Mouse (Mus musculus): Measurements from ENCODE around the gene Acad8.

The Acad8 gene

DNA sequence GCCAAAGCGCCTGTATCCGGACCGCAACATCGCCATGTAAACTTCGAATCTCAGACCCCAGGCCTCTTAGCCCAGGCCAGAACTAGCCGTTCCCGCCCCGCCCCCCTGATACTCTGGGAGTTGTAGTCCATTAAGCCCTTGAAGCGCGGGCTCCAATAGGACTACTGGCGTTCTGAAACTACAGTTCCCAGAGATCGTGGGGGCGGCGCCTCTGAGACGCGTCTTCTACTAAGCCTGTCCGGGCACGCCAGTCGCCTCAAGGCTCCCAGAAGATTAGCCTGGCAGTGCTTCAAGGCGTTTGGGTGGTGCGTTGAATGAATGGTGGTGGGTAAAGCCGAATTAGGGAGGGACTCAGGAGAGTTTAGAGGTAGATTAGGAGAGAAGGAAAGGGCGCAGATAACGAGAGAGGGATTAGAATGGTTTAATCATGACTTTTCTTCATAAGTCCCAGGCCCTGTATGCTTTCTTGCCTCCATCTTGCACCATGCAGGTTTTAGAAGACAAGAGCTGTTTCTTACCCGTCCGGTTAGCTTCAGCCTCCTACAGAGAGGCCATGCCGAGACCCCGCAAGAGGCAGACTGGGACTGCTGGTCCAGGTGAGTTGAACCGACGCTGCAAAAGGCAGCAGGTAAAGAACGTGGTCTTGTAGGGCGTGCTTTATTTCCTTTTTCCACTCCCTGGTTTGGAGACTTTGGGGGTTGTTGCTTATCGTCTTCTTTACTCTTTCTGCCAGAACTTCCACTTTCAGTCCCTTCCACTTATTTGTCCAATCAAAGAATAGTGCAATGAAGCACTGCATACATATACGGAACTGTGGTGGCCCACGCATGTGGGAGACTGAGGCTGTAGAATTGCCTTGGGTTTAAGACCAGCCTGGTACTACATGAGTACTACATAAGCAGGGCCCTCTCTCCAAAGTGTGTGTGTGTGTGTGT lies at the start of gene Acad8, which contains the start of gene Thyn1:
TSS of gene Acad8 (minus strand) at position 106 of the 935 bp plus-strand sequence.
TSS of gene Thyn1 (plus strand) at position 250 of the 935 bp plus-strand sequence.
- DNase-seq = peak; percentile 96

DNA sequence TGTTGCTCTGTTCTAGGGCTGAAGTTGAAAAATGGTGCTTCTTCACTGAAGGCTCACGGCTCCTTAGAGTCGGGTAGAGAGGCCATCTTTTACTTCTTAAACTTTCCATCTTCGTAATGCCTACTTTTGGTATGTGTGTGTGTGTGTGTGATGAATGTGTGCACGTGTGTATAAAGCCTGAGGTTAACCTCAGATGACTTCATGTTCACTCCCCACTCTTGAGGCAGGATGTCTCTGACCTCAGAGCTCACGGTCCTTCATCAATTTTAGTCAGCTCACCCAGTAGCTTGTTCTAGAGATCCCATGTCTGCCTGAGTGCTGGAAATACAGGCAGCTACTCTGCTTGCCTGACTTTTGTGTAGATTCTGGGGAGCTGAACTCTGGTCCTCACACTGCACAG lies 44.5 kb upstream of the Acad8 start:
- DNase-seq = no peak

DNA sequence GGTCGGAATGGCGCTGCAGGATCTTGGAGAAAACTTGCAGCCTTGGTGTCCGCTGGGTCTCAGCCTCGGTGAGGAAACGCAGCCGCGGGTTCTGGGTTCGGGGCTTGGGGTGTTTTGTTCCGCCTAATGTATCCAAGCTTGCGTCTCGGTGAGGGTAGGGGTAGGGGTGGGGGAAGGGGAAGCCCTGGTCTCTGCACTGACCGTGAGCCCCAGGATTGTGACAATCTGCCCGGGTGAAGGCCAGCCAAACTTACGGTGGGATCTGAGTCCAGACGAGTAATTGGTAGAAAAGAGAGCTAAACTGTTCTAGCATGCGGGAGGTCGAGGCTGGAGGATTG lies 31.4 kb upstream of the Acad8 start:
- DNase-seq = no peak

DNA sequence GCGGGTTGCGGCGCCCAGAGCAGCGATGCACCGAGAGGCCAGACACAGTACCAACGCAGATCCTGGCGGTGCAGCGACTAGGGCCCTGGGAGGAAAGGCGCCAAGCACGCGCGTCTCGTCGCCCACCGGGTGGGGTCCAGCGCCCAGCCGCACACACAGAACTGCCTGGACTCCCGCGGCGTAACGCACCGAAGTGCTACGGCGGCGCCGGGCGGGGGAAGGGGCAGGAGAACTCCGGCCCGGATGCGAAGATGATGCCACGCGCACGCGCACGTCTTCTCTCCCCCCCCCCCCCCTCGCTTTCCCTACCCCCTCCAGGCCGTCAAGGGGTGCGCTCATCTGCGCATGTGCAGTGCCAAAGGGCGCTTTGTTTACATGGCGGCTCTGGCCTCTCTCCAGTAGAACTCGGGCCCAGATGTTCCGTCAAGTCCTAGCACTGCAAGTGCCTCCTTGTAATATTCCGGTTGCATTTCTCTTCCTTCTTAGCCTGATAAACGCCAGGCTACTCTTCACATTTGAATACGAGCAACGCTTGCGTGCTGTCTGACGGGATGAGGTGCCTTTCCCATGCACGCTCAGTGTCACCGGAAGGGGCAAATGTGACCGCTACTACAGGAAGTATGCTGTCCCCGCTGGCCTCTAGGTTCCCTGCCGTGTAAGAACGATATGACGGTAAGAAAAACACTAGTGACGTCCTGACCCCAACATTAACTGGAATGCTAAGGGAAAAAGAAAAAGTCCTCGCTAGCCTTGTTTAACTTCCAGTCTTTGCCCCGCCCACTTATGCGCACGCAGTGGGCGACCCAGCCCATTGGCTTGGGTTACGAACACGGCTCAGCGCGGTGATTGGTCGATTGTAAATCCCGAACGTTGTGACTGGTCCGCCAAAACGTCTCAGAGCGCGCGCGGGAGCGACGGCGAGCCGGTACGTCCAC lies 30.7 kb upstream of the Acad8 start, which contains the start of the genes Vps26b and Ncapd3:
TSS of gene Vps26b (minus strand) at position 238 of the 935 bp plus-strand sequence.
TSS of gene Ncapd3 (plus strand) at position 348 of the 935 bp plus-strand sequence.
- peak; percentile 98 for DNase-seq

DNA sequence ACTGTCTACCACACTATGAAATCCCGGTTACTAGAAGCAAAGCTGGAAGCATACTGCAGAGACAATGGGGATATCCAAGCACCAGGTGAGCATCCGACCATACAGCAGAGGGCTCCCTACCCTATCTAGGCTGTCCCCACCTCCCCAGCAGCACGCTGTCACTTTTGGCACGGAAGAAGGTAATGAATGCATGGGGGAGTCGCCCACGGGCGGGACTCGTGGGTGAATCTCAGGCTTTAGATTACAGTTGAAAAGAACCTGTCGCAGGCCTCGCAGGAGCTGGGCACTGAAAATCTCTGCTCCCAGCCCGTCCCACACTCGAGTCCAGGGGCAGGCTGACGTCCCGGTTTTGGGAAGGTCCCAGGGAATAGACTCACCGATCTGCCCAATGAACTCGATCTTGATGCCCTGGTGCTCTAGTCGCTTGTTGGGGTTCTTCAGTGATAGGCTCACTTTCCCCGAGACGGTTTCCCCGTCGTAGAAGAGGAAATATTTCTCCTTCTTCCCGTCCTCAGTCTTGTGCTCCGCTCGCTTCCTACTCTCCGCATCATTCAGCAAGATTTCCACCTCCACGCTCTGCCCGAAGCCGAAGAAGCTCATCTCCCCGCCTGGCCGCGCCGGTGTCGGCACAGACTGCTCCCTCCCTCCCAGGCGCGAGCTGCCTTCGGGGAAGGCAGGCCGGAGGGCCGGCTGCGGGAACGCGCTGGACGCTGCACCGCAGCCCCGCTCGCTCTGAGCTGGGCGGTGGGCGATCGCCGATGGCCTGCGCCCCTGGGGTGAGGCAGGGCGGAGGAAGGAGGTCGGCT lies 29.9 kb upstream of the Acad8 start:
- peak; percentile 78 for DNase-seq

DNA sequence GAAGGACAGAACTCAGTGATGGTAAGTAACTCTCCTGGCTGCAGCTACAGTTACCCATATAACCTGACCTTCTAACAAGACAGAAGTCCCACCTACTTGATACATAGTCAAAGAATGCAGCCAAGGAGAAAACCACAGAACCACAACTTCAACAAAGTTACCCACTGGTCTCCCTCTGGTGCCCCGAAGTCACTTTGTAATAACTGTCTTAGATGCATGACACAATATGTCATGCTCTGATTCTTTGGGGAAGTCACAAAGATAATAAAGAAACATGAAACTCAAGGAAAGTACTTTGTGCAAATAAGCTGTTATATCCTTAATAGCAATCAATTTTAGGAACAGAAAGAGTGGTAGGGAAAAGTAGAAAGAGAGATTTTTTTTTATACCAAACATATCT lies 27.3 kb upstream of the Acad8 start:
- no peak for DNase-seq

DNA sequence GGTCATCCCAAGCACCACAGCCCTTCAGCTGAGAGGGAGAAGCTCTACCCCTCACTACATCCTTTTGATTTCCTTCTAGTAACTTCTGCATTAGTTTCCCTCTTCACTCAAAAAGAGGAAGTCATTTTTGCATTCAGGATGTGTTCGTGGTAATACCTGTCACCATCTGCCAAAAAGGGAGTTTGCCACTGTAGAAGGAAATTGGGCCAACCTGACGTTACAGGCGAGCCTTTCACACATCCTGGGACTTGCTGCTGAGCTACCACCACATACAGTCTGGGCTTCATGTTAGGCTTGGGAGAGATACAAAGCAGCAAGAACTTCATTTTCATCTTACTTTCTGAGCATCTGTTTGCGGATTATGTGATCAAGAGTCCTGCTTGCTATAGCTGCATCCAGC lies 24.3 kb upstream of the Acad8 start:
- DNase-seq = no peak

DNA sequence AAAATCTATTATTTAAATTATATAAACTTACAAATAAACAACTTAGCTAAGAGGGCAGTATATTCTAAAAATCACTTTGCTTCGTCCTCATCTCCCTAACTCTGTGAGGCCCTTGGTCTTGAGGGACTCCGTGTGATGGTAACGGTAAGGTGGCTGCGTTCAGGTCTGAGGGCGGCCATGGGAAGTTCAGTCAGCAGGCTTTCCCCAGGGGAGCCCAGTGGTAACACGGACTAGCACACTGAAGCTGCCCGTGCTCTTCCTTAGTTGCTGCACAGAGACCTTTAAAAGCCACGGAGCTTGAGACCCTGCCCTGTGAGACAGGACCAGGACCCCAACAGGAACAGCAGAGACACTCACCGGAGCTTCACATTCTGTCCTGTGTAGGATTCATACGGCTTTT lies 19.6 kb upstream of the Acad8 start:
- DNase-seq = no peak

DNA sequence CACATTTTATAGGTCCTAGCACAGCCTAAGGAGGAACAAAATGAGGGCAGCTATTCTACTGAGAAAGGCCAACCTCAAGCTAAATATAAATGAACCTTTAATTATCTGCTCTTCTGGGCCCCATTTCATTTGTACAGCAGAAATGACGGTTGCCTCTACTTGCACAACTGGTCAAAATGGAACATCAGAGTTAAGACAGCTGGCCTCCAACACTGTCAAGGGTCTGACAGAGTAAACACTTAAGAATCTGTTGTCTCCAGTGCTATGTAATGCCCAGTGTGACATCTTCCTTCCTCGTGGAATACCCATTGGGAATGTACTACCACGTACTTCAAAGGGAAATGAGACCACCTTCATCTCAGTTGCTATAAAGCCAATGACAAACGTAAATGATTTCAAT lies 12.2 kb upstream of the Acad8 start:
- DNase-seq = no peak

DNA sequence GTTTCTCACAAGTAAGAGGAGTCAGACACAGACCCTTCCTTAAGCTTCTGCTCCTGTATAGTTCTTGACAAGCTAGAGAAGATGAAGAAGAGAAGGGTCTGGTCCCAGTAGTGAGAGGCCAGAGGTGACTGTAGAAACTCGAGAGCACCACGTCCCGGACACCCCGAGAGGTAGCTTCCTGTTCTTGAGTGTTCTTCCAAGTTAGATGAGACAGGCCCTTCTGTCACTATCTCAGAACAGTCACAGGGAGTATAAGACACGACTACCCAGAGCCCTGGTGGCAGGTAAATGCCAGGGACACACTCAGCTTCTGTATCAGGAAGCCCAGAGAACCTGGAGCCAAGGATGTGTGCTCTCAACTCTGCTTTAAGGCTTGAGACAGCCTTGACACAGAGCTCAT lies 9.9 kb upstream of the Acad8 start:
- DNase-seq = no peak

DNA sequence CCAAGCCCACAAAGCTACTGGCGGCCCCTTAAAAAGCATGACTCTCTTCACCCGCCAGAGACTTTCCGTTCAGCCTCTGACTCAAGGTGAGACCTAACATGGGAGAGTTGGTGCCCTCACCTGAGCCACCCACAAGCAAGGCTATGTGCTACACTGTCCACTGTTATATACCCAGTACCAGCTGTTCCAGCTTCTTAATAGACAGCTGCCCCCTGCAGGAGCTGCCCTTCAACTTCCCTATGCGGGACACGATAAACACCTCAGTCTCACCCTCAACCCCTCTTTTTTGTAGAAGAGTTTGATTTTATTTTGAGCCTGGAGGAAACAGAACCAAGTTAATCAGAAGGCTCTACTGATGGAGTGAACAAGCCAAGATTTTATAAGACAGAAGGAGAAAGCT lies 7.5 kb upstream of the Acad8 start:
- no peak for DNase-seq

DNA sequence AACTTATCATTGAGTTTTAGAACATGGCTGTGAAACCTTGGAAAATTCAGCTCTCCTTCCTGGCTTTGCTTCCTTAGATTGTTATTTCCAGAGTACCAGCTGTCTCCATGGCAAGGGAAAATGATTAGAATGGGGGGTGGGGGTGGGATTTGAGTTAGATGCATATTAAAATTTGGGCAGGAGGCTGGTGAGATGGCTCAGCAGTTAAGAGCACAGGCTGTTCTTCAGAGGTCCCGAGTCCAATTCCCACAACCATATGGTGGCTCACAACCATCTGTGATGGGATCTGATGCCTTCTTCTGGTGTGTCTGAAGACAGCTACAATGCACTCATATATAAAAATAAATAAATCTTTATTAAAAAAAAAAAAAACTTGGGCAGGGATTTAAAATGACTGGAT lies 6.6 kb upstream of the Acad8 start:
- no peak for DNase-seq

DNA sequence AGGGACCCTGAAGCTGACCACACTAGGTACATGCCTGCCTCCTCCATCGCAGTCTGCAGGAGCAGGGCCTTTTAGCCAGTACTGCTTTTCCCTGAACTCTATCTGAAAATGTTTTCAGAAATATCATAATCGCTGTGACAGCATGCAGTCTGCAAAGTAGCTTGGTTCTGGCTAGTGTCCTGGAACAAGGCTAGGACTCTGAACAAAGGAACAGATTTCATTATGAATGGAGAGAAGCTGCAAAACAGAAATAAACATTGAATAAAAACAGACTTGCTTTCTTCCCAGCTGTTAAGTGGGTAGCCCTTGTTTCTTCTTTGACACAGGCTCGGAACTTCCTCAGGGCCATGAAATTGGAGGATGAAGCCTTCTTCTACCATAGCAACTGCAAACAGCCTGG lies 5.9 kb upstream of the Acad8 start:
- DNase-seq = no peak

DNA sequence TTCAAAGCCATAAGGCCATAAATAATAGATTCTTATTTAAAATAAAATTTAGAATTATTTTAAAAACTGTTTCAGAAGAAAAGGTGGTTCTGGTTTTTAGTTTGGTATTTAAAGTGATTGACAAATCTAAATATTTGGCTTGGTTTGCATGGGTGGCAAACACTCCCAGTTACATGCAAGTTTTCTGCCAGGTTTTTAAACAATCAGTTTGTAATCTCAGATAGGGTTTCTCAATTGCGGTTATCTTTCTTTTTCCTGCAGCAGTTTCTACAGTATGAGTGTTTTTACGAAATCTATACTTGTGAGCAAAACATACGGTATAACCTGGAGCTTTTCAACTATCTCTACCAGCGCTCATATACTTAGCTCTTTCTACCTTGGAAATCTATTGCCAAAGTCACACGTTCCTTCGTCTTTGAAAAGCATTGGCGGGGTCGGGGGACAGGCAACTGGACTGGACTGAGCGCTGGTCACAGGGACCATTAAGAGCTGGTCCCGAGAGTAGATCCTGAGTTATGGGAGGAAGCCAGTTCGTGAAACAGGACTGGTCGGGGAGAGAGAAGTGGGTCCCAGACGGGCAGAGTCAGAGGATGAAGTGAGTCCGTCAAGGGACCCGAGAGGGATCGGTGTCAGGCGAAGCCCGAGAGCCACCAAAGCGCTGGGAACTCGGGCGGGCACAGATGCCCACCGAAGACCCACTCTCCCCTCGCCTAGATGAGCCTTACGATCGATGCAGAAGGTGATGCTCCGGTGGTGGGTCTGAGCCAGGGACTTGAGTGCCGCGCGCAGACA lies 501 bp downstream of the Acad8 start:
- no peak for DNase-seq

DNA sequence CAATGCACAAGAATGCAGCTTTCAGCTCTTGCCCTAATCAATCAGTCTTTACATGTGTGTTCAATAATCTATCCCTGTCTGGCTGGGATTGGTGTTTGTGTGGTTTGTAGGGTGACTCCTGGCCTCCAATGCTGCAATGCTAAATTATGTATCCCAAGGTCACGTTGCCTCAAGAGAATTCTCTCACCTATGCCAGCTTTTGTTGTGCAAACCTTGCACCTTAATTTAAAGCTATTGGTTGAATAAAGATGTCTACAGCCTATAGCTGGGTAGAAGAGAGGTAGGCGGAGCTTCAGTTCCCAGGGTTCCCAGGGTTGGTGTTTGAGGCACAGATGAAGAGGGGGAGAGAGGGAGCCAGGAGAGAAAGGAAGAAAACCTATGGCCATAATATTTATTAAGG lies 1.9 kb downstream of the Acad8 start:
- DNase-seq = no peak

DNA sequence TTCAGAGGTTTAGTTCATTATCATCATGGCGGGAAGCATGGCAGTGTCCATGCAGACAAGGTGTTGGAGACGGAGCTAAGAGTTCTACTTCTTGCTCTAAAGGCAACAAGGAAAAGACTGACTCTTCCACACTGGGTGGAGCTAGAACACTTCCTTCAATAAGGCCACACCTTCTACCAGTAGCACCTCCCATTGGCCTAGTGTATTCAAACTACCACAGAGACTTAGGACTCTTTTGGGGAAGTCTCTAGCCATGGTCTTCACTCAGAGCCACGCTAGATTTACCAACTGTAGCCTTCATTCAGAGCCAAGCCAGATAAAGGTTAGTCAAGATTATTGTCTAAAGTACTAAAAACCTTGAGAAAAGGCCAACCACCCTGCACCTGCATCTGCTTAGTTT lies 2.3 kb downstream of the Acad8 start:
- DNase-seq = no peak

DNA sequence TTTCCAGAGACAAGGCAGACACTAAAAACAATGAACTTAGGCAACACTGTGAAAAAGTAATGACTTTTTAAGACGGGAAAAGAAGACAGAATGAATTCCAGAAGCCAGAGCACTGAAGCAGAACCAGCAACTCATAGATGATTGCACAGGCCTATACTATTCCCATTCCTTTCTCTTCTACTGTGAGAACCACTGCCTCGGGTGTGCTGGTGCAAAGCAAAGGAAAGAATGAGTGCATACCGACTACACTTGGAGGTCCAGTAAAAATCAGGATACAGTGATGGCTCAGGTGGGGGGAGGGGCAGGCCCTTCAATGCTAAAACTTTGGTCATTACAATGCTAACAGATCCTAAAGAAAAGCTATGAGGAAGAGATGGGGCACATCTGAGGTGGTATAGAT lies 5.5 kb downstream of the Acad8 start:
- DNase-seq = no peak

DNA sequence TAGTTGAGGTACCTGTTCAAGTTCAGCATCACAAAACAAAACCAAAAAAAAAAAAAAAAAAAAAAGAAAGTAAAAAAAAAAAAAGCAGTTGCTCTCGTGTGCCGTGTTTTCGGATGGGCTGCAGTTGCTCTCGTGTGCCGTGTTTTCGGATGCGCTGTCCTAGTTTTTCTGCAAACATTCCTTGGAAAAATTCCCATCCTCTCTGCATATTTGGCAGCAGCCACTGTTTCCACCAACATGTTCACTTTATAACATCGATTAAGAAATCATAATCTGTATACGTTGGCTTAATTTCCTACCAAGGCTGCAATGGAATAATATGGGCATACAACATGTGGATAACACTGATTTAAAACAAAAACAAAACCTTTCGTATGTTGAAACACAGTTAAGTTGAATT lies 6.2 kb downstream of the Acad8 start:
- no peak for DNase-seq

DNA sequence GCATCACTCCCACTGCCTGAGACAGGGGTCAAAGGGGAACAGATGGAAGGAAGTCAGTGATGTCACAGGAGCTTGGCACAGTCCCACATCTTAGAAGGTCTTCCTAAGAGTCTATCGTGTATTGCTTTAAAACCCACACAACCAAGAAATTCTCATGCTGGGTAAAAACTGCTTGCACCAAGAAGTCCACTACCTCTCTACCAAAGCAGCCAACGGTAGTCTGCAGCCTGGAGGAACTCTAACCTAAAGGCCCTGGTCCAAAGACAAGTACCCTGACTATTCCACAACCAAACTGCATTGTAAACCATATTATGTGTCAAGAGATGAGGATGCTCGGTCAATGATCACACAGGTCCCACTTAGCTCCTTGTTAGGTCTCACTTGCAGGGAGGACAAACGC lies 9.2 kb downstream of the Acad8 start:
- no peak for DNase-seq

DNA sequence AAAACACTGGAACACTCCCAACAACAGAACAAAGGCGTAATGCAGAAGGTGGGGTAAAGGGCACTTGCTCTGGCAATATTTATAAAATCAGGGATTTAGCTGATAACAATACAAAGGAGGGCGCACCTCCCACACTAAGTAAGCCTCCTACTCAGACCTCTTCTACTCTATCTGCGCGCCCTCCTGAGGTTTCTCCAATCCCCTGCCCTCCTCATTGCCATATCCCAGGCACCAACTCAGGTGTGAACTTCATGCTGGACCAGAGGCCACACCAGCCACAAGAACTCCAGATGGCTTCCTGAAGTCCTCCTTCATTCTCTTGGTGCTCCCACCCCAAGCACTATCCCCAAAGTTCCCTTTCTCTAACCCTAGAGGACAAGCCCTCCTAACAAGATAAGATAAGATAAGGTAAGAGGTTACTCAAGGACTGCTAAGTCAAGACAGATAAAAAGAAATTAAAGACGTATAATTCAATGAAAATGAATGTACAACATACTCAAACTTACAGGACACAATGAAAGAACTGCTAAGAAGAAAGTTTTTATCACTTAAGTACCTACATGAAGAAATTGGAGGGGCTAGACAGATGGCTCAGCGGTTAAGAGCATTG lies 13.6 kb downstream of the Acad8 start:
- DNase-seq = no peak

DNA sequence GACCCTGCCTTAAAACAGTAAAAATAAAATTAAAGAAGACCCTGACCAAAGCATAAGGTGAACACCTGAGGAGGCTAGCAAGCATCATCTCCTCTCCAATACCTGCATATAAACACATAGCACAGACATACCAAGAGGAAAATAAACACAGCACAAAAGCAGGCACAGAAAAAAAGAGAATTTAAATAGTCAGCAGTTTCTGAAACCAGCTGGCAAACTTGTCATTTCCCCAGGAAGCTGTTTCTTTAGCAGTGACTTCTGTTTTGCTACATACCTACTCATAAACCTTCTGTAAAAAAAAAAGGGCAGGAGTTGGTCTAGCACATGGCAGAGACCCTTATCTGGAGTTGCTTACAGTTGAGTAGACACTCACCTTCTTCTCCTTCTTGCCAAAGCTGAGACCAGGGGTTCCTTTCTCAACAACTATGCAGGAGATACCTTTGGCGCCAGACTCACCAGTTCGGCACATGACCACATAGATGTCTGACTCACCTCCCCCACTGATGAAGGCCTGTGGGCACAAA lies 14.2 kb downstream of the Acad8 start:
- no peak for DNase-seq
